Mouse (Mus musculus) thymus, adult 2 months (tissue): ENCODE results near the gene Telo2.

ENCODE experiments used
- CTCF ChIP-seq: fragments of 200-500 bp; IDR thresholded peaks from 2 replicates; pipeline ENCODE4 v1.5.1; 2012; ENCODE audit warnings: mild to moderate bottlenecking, control low read depth, low read length, moderate library complexity, borderline replicate concordance; ENCODE audit not compliant: control insufficient read depth, poor library complexity, insufficient read depth; ENCODE audit errors: extremely low read depth
- POLR2A ChIP-seq: fragments of 200-500 bp; IDR thresholded peaks from 2 replicates; pipeline ENCODE4 v1.6.1; 2012; ENCODE audit warnings: mild to moderate bottlenecking, low read length, control low read depth, moderate library complexity; ENCODE audit not compliant: control insufficient read depth, poor library complexity, insufficient read depth; ENCODE audit errors: extremely low read depth

DNA sequence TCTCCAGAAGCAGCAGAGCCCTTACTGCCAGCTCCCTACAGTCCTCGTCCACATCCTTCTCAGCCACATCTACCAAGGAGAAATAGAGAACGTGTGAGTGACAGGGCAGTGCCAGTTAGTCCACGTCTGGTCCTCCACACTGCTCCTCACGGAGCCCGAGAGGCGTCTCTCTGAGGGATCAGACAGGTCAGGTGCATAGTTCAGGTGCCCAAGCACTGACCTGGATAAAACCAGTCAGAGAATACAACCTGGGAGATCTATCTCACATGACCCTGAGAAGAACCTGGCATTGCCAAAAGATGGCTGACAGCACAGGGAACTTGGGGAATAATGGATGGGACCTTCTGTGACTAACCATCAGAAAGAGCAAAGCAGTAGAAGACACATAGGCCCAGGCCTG, 15.7 kb downstream of the Telo2 start:
- TF ChIP-seq POLR2A (no peak), CTCF (no peak)
